In genomic region chr15:79400134-79400974, GRCm38 (mm10) we compare ENCODE assay signal across 8 mouse cellular contexts. TPM values are rescaled to one million over a fixed set of nuclear protein-coding genes. Genes with fewer than 3 reads are reported as not detected.
DNase-seq lines count a peak whose midpoint lies in the region; ATAC-seq and TF ChIP-seq lines count a peak whose summit lies in the region.

No protein-coding gene starts in this region.

- no peak for TF ChIP-seq CTCF in kidney, postnatal 0 days (IDR thresholded peaks at IDR 0.05; ENCODE audit: low read depth)

- peak overlapping the region; percentile 25; the same call in 1 of the 2 replicates for H3K9ac ChIP-seq in kidney, postnatal 0 days (ENCODE audit: low read depth, low read length)
- H3K9ac ChIP-seq in hindbrain, embryonic 15.5 days = no peak overlapping the region; the same call in 1 of the 2 replicates
- peak overlapping the region; percentile 52 for H3K9ac ChIP-seq in neural tube, embryonic 13.5 days

- peak; percentile 59 for DNase-seq in kidney, postnatal 0 days (ENCODE audit: low spot score)
- no peak for DNase-seq in kidney, postnatal 25 days
- DNase-seq in cerebellum, postnatal 10 days = no peak
- no peak for DNase-seq in thymus, postnatal 36 days
- DNase-seq in urinary bladder, adult 2 months (ENCODE audit: low spot score) = no peak

- H3K27ac ChIP-seq in kidney, postnatal 0 days = peak overlapping the region; percentile 63; the same call in 1 of the 2 replicates
- no peak overlapping the region for H3K27ac ChIP-seq in hindbrain, embryonic 15.5 days (replicated peaks)
- peak overlapping the region; percentile 25 for H3K27ac ChIP-seq in neural tube, embryonic 13.5 days (replicated peaks)

- H3K36me3 ChIP-seq in kidney, postnatal 0 days (ENCODE audit: insufficient read depth, low read length) = no peaks in the 10 kb centered on the region
- no peaks in the 10 kb centered on the region for H3K36me3 ChIP-seq in hindbrain, embryonic 15.5 days
- peaks cover 13% of the 10 kb centered on the region; the same call in 1 of the 2 replicates for H3K36me3 ChIP-seq in neural tube, embryonic 13.5 days

- 41% methylated on average over 6 of the region's 6 CpGs for WGBS in kidney, postnatal 0 days
- WGBS in hindbrain, embryonic 15.5 days = 71% methylated on average over 6 of the region's 6 CpGs
- WGBS in neural tube, embryonic 13.5 days = 67% methylated on average over 6 of the region's 6 CpGs

- H3K4me1 ChIP-seq in kidney, postnatal 0 days (replicated peaks; ENCODE audit: insufficient read depth, low read length) = peaks cover 39% of the 10 kb centered on the region
- peaks cover 44% of the 10 kb centered on the region for H3K4me1 ChIP-seq in hindbrain, embryonic 15.5 days (replicated peaks)
- H3K4me1 ChIP-seq in neural tube, embryonic 13.5 days (replicated peaks) = peaks cover 57% of the 10 kb centered on the region

- no peak for ATAC-seq in kidney, postnatal 0 days (replicated peaks; ENCODE audit: low FRiP score, low read depth)
- ATAC-seq in common myeloid progenitor, adult 5-6 weeks (replicated peaks; ENCODE audit: low read depth, poor library complexity, severe bottlenecking) = peak; percentile 18
- no peak for ATAC-seq in hindbrain, embryonic 15.5 days (ENCODE audit: low FRiP score, low read depth)
- no peak for ATAC-seq in neural tube, embryonic 13.5 days (ENCODE audit: low read depth)

- no peak overlapping the region for H3K4me3 ChIP-seq in kidney, postnatal 0 days (replicated peaks; ENCODE audit: low read depth, low read length)
- H3K4me3 ChIP-seq in hindbrain, embryonic 15.5 days = no peak overlapping the region
- no peak overlapping the region for H3K4me3 ChIP-seq in neural tube, embryonic 13.5 days

- no peaks in the 10 kb centered on the region for H3K27me3 ChIP-seq in kidney, postnatal 0 days (ENCODE audit: insufficient read depth, low read length)
- H3K27me3 ChIP-seq in hindbrain, embryonic 15.5 days = no peaks in the 10 kb centered on the region
- H3K27me3 ChIP-seq in neural tube, embryonic 13.5 days = no peaks in the 10 kb centered on the region

- no peak overlapping the region for H3K4me2 ChIP-seq in kidney, postnatal 0 days (ENCODE audit: low read length)
- H3K4me2 ChIP-seq in hindbrain, embryonic 15.5 days = peak overlapping the region; percentile 90
- peak overlapping the region; percentile 93 for H3K4me2 ChIP-seq in neural tube, embryonic 13.5 days

- H3K9me3 ChIP-seq in kidney, postnatal 0 days (replicated peaks; ENCODE audit: low read length) = no peaks in the 10 kb centered on the region
- H3K9me3 ChIP-seq in hindbrain, embryonic 15.5 days = no peaks in the 10 kb centered on the region
- no peaks in the 10 kb centered on the region for H3K9me3 ChIP-seq in neural tube, embryonic 13.5 days

RNA-seq across cellular contexts. Expression of gene Tmem184b, which starts 3.0 kb away (rescaled TPM):
- polyA plus RNA-seq in kidney, postnatal 0 days (2015; fragmentation: Nextera tagmentation; extraction: Ambion mirVana) = 44.4 and 47.5 TPM in 2 replicates
- 3.4 and 4.2 TPM in 2 replicates for total RNA-seq in common myeloid progenitor, adult 5-6 weeks (2017)
- polyA plus RNA-seq in hindbrain, embryonic 15.5 days (2015; fragmentation: Nextera tagmentation; extraction: Ambion mirVana) = 45.7 and 51.6 TPM in 2 replicates
- 42.0 and 45.8 TPM in 2 replicates for polyA plus RNA-seq in neural tube, embryonic 13.5 days (2015; fragmentation: Nextera tagmentation; extraction: Ambion mirVana)
- polyA plus RNA-seq in urinary bladder, adult 2 months (2012; rRNA removed) = 51.5 and 68.3 TPM in 2 replicates

RNA-seq across cellular contexts. Expression of gene Maff, which starts 53.9 kb away (rescaled TPM):
- 6.9 and 7.3 TPM in 2 replicates for polyA plus RNA-seq in kidney, postnatal 0 days (2015; fragmentation: Nextera tagmentation; extraction: Ambion mirVana)
- total RNA-seq in common myeloid progenitor, adult 5-6 weeks (2017) = 5.8 and 11.7 TPM in 2 replicates
- polyA plus RNA-seq in hindbrain, embryonic 15.5 days (2015; fragmentation: Nextera tagmentation; extraction: Ambion mirVana) = 1.00 and 1.0 TPM in 2 replicates
- 0.77 and 1.2 TPM in 2 replicates for polyA plus RNA-seq in neural tube, embryonic 13.5 days (2015; fragmentation: Nextera tagmentation; extraction: Ambion mirVana)
- 11.0 and 13.0 TPM in 2 replicates for polyA plus RNA-seq in urinary bladder, adult 2 months (2012; rRNA removed)

RNA-seq across cellular contexts. Expression of gene Csnk1e, which starts 55.0 kb away (rescaled TPM):
- polyA plus RNA-seq in kidney, postnatal 0 days (2015; fragmentation: Nextera tagmentation; extraction: Ambion mirVana) = 50.9 and 53.9 TPM in 2 replicates
- total RNA-seq in common myeloid progenitor, adult 5-6 weeks (2017) = 40.3 and 46.5 TPM in 2 replicates
- 229 and 234 TPM in 2 replicates for polyA plus RNA-seq in hindbrain, embryonic 15.5 days (2015; fragmentation: Nextera tagmentation; extraction: Ambion mirVana)
- 275 and 281 TPM in 2 replicates for polyA plus RNA-seq in neural tube, embryonic 13.5 days (2015; fragmentation: Nextera tagmentation; extraction: Ambion mirVana)
- 76.7 and 90.3 TPM in 2 replicates for polyA plus RNA-seq in urinary bladder, adult 2 months (2012; rRNA removed)
